Mouse (Mus musculus) CD4-positive, CD25-positive, alpha-beta regulatory T cell, adult 2 months (primary cell): ENCODE measurements around the gene Trak1.

Experiments
- DNase-seq: peaks from one replicate; pipeline ENCODE4 v3.0.0-alpha.2; 2012; ENCODE audit warnings: low read depth, low spot score

Gene Trak1

GRCm38 (mm10) chr9:121295221-121295620 is 2.1 kb upstream of the Trak1 start:
- no peak for DNase-seq

- no peak for DNase-seq
These were observed 730 bp downstream of the Trak1 start for GRCm38 (mm10) chr9:121298065-121298398.

GRCm38 (mm10) chr9:121298411-121299091 is 1.2 kb downstream of the Trak1 start:
- peak; percentile 53 for DNase-seq

GRCm38 (mm10) chr9:121299223-121299755 is 2.0 kb downstream of the Trak1 start:
- peak; percentile 52 for DNase-seq

GRCm38 (mm10) chr9:121299976-121300570 is 2.8 kb downstream of the Trak1 start:
- DNase-seq, result no peak

GRCm38 (mm10) chr9:121301041-121301920 is 4.0 kb downstream of the Trak1 start:
- no peak for DNase-seq

- DNase-seq, result peak; percentile 54
These were observed 5.2 kb downstream of the Trak1 start for GRCm38 (mm10) chr9:121302543-121302942.

- no peak for DNase-seq
These were observed 5.8 kb downstream of the Trak1 start for GRCm38 (mm10) chr9:121303086-121303485.

- DNase-seq, result no peak
These were observed 6.4 kb downstream of the Trak1 start for GRCm38 (mm10) chr9:121303748-121304147.

GRCm38 (mm10) chr9:121304520-121304919 is 7.2 kb downstream of the Trak1 start:
- DNase-seq, result no peak

GRCm38 (mm10) chr9:121305456-121305855 is 8.2 kb downstream of the Trak1 start:
- no peak for DNase-seq

GRCm38 (mm10) chr9:121309287-121309686 is 12.0 kb downstream of the Trak1 start:
- no peak for DNase-seq

GRCm38 (mm10) chr9:121310501-121310900 is 13.2 kb downstream of the Trak1 start:
- no peak for DNase-seq

GRCm38 (mm10) chr9:121311846-121312236 is 14.5 kb downstream of the Trak1 start:
- no peak for DNase-seq

- no peak for DNase-seq
These were observed 15.1 kb downstream of the Trak1 start for GRCm38 (mm10) chr9:121312237-121312891.

GRCm38 (mm10) chr9:121313656-121314374 is 16.5 kb downstream of the Trak1 start:
- peak; percentile 68 for DNase-seq

- DNase-seq, result peak; percentile 26
These were observed 17.3 kb downstream of the Trak1 start for GRCm38 (mm10) chr9:121314541-121315152.

GRCm38 (mm10) chr9:121315901-121316595 is 18.7 kb downstream of the Trak1 start:
- DNase-seq, result no peak

- DNase-seq, result peak; percentile 39
These were observed 19.5 kb downstream of the Trak1 start for GRCm38 (mm10) chr9:121316621-121317405.
